Mouse (Mus musculus) midbrain, embryonic 15.5 days (tissue): ENCODE results near the gene Hyal1. TPM values are rescaled to one million over a fixed set of nuclear protein-coding genes. Genes with fewer than 3 reads are reported as not detected.
"Not testable (repeated sequence)": the region's sequence is repeated elsewhere in the genome, so short reads cannot be mapped to it uniquely, and the experiment has no call there.

Source experiments
- ATAC-seq: fragments of 200-750 bp; cut with Nextera tagmentation; replicated peaks from 2 replicates; pipeline ENCODE4 v1.8.0; 2017; ENCODE audit warnings: moderate TSS enrichment
- H3K27ac ChIP-seq: fragments of 300-500 bp; sonication (generic); 2 replicates; pipeline ENCODE4 v1.5.1; 2015; ENCODE audit warnings: mild to moderate bottlenecking, inconsistent platforms
- H3K27me3 ChIP-seq: fragments of 300-500 bp; sonication (generic); replicated peaks from 2 replicates; pipeline ENCODE4 v1.6.1; 2015; ENCODE audit warnings: inconsistent platforms
- H3K36me3 ChIP-seq: fragments of 300-500 bp; sonication (generic); replicated peaks from 2 replicates; pipeline ENCODE4 v1.6.1; 2015; ENCODE audit warnings: inconsistent platforms
- H3K4me1 ChIP-seq: fragments of 300-500 bp; sonication (generic); 2 replicates; pipeline ENCODE4 v1.6.1; 2015; ENCODE audit warnings: inconsistent platforms
- H3K4me2 ChIP-seq: fragments of 300-500 bp; sonication (generic); 2 replicates; pipeline ENCODE4 v1.6.1; 2015; ENCODE audit warnings: inconsistent platforms, mild to moderate bottlenecking, moderate library complexity
- H3K4me3 ChIP-seq: fragments of 300-500 bp; sonication (generic); 2 replicates; pipeline ENCODE4 v1.5.1; 2015; ENCODE audit warnings: mild to moderate bottlenecking, inconsistent platforms
- H3K9ac ChIP-seq: fragments of 300-500 bp; sonication (generic); 2 replicates; pipeline ENCODE4 v1.6.1; 2015; ENCODE audit warnings: mild to moderate bottlenecking, inconsistent platforms
- H3K9me3 ChIP-seq: fragments of 300-500 bp; sonication (generic); 2 replicates; pipeline ENCODE4 v1.6.1; 2016; ENCODE audit warnings: inconsistent platforms
- WGBS: fragments of 180-500 bp; shearing (Covaris S2); methylation state at CpG from one replicate; pipeline ENCODE4 v1.1.7; 2015; ENCODE audit warnings: mixed read lengths; 5-methylcytosine and 5-hydroxymethylcytosine counted together
- polyA plus RNA-seq: library from polyadenylated mRNA; unstranded; fragments of >200 nt; fragmentation: Nextera tagmentation; extraction: Ambion mirVana; gene quantifications from 2 replicates; pipeline ENCODE4 v1.2.1, GENCODE M21; 2015

Hyal1 gene
- polyA plus RNA-seq, 1 experiment from 2014 or later: 9.5 TPM

- Histone ChIP-seq H3K4me2 (peak overlapping the region; percentile 61), H3K9me3 (no peaks in the 10 kb centered on the region), H3K4me3 (peak overlapping the region; percentile 35), H3K27me3 (peaks cover 46% of the 10 kb centered on the region), H3K36me3 (no peaks in the 10 kb centered on the region), H3K9ac (peak overlapping the region; percentile 39; the same call in 1 of the 2 replicates), H3K27ac (no peak overlapping the region), H3K4me1 (peaks cover 53% of the 10 kb centered on the region)
- ATAC-seq: no peak
- 8% methylated on average over 8 of the region's 8 CpGs for WGBS
Measured at GRCm38 (mm10) chr9:107551890-107552355, 24.8 kb upstream of the Hyal1 start.

- H3K36me3 ChIP-seq: peaks cover 9% of the 10 kb centered on the region
- H3K4me3 ChIP-seq: peak overlapping the region; percentile 53; the same call in 1 of the 2 replicates
- no peak for ATAC-seq
- H3K27me3 ChIP-seq: peaks cover 46% of the 10 kb centered on the region
- 81% methylated on average over 5 of the region's 5 CpGs for WGBS
- H3K9ac ChIP-seq: no peak overlapping the region; the same call in 1 of the 2 replicates
- no peaks in the 10 kb centered on the region for H3K9me3 ChIP-seq
- peaks cover 46% of the 10 kb centered on the region for H3K4me1 ChIP-seq
- no peak overlapping the region for H3K4me2 ChIP-seq
- no peak overlapping the region for H3K27ac ChIP-seq
Measured at GRCm38 (mm10) chr9:107552690-107553393, 23.9 kb upstream of the Hyal1 start.

GRCm38 (mm10) chr9:107553541-107554318 is 23.0 kb upstream of the Hyal1 start:
- ATAC-seq: peak; percentile 82
- 8% methylated on average over 37 of the region's 37 CpGs for WGBS
- H3K4me3 ChIP-seq: peak overlapping the region; percentile 53
- H3K27ac ChIP-seq: peak overlapping the region; percentile 81
- H3K9me3 ChIP-seq: no peaks in the 10 kb centered on the region
- H3K36me3 ChIP-seq: peaks cover 18% of the 10 kb centered on the region
- H3K4me2 ChIP-seq: peak overlapping the region; percentile 89
- peaks cover 45% of the 10 kb centered on the region for H3K4me1 ChIP-seq
- peak overlapping the region; percentile 59 for H3K9ac ChIP-seq
- peaks cover 46% of the 10 kb centered on the region for H3K27me3 ChIP-seq

GRCm38 (mm10) chr9:107554319-107554825 is 22.4 kb upstream of the Hyal1 start:
- Histone ChIP-seq H3K9me3 (no peaks in the 10 kb centered on the region), H3K27me3 (peaks cover 39% of the 10 kb centered on the region), H3K9ac (peak overlapping the region; percentile 59), H3K4me1 (peaks cover 45% of the 10 kb centered on the region), H3K27ac (peak overlapping the region; percentile 81), H3K36me3 (peaks cover 24% of the 10 kb centered on the region), H3K4me3 (peak overlapping the region; percentile 53), H3K4me2 (peak overlapping the region; percentile 89)
- WGBS: under 1% methylated on average over 53 of the region's 53 CpGs
- ATAC-seq: peak; percentile 95

- H3K9ac ChIP-seq: peak overlapping the region; percentile 59
- H3K4me1 ChIP-seq: peaks cover 45% of the 10 kb centered on the region
- peak overlapping the region; percentile 53 for H3K4me3 ChIP-seq
- peaks cover 33% of the 10 kb centered on the region for H3K27me3 ChIP-seq
- H3K9me3 ChIP-seq: no peaks in the 10 kb centered on the region
- peak overlapping the region; percentile 81 for H3K27ac ChIP-seq
- peak; percentile 37 for ATAC-seq
- H3K4me2 ChIP-seq: peak overlapping the region; percentile 89
- under 1% methylated on average over 23 of the region's 23 CpGs for WGBS
- peaks cover 29% of the 10 kb centered on the region for H3K36me3 ChIP-seq
Measured at GRCm38 (mm10) chr9:107555031-107555457, 21.7 kb upstream of the Hyal1 start.

- WGBS: 41% methylated on average over 2 of the region's 2 CpGs
- ATAC-seq: no peak
- H3K4me1 ChIP-seq: peaks cover 45% of the 10 kb centered on the region
- H3K27ac ChIP-seq: 0 out of 2 replicates have a peak overlapping the region, but pooled peaks have one; percentile 81
- H3K9ac ChIP-seq: peak overlapping the region; percentile 59
- H3K4me3 ChIP-seq: peak overlapping the region; percentile 53
- peaks cover 32% of the 10 kb centered on the region for H3K36me3 ChIP-seq
- peak overlapping the region; percentile 89 for H3K4me2 ChIP-seq
- no peaks in the 10 kb centered on the region for H3K9me3 ChIP-seq
- H3K27me3 ChIP-seq: peaks cover 26% of the 10 kb centered on the region
Measured at GRCm38 (mm10) chr9:107555701-107556100, 21.0 kb upstream of the Hyal1 start.

GRCm38 (mm10) chr9:107556346-107556745 is 20.4 kb upstream of the Hyal1 start:
- Histone ChIP-seq H3K9me3 (no peaks in the 10 kb centered on the region), H3K36me3 (peaks cover 35% of the 10 kb centered on the region), H3K27me3 (peaks cover 20% of the 10 kb centered on the region), H3K27ac (no peak overlapping the region), H3K4me2 (peak overlapping the region; percentile 89), H3K4me1 (peaks cover 40% of the 10 kb centered on the region), H3K4me3 (no peak overlapping the region), H3K9ac (no peak overlapping the region)
- WGBS: 80% methylated on average over 3 of the region's 3 CpGs
- no peak for ATAC-seq

GRCm38 (mm10) chr9:107563029-107563581 is 13.6 kb upstream of the Hyal1 start, which contains the start of gene Tusc2:
Gene Tusc2, plus strand, starts transcription at chr9:107563255.
- Histone ChIP-seq H3K9me3 (no peaks in the 10 kb centered on the region), H3K4me2 (peak within 1 kb of the TSS; percentile 73), H3K36me3 (peaks cover 41% of the 10 kb centered on the region), H3K27me3 (no peaks in the 10 kb centered on the region), H3K27ac (peak within 1 kb of the TSS; percentile 79), H3K4me3 (peak within 1 kb of the TSS; percentile 95), H3K9ac (peak within 1 kb of the TSS; percentile 91), H3K4me1 (peaks cover 36% of the 10 kb centered on the region)
- peak; percentile 94 for ATAC-seq
- WGBS: under 1% methylated on average over 46 of the region's 46 CpGs

GRCm38 (mm10) chr9:107565556-107565955 is 11.2 kb upstream of the Hyal1 start:
- H3K27me3 ChIP-seq, H3K9ac ChIP-seq, ATAC-seq, H3K27ac ChIP-seq, H3K4me3 ChIP-seq, H3K9me3 ChIP-seq: not testable (repeated sequence)
- Histone ChIP-seq H3K36me3 (peaks cover 21% of the 10 kb centered on the region; the same call in 1 of the 2 replicates), H3K4me2 (peak overlapping the region; percentile 12), H3K4me1 (peaks cover 49% of the 10 kb centered on the region)
- 55% methylated on average over 5 of the region's 5 CpGs for WGBS

- no peak overlapping the region for H3K4me3 ChIP-seq
- H3K9ac ChIP-seq: no peak overlapping the region
- no peak overlapping the region for H3K4me2 ChIP-seq
- no peak for ATAC-seq
- H3K4me1 ChIP-seq: peaks cover 55% of the 10 kb centered on the region
- no peaks in the 10 kb centered on the region for H3K27me3 ChIP-seq
- no peaks in the 10 kb centered on the region for H3K9me3 ChIP-seq
- peaks cover 25% of the 10 kb centered on the region; the same call in 1 of the 2 replicates for H3K36me3 ChIP-seq
- no peak overlapping the region for H3K27ac ChIP-seq
- 59% methylated on average over 15 of the region's 15 CpGs for WGBS
Measured at GRCm38 (mm10) chr9:107566041-107566709, 10.6 kb upstream of the Hyal1 start.

GRCm38 (mm10) chr9:107566855-107567254 is 9.9 kb upstream of the Hyal1 start:
- ATAC-seq: no peak
- WGBS: 61% methylated on average over 3 of the region's 3 CpGs
- H3K27ac ChIP-seq: no peak overlapping the region
- no peak overlapping the region for H3K4me3 ChIP-seq
- H3K36me3 ChIP-seq: peaks cover 24% of the 10 kb centered on the region
- H3K9ac ChIP-seq: no peak overlapping the region
- H3K4me2 ChIP-seq: no peak overlapping the region
- H3K9me3 ChIP-seq: no peaks in the 10 kb centered on the region
- no peaks in the 10 kb centered on the region for H3K27me3 ChIP-seq
- peaks cover 62% of the 10 kb centered on the region for H3K4me1 ChIP-seq
